Mouse (Mus musculus) heart, embryonic 11.5 days (tissue): ENCODE measurements around the gene Grhl3. TPM values are rescaled to one million over a fixed set of nuclear protein-coding genes. Genes with fewer than 3 reads are reported as not detected.
A peak's percentile ranks its signal among the peaks of the same experiment; 100 is the strongest.
"Not testable (repeated sequence)": the region's sequence is repeated elsewhere in the genome, so short reads cannot be mapped to it uniquely, and the experiment has no call there.

ENCODE experiments used
- ATAC-seq: fragments of 200-750 bp; cut with Nextera tagmentation; replicated peaks from 2 replicates; pipeline ENCODE4 v1.8.0; 2017; ENCODE audit warnings: moderate library complexity; ENCODE audit not compliant: insufficient number of reproducible peaks, low FRiP score, low TSS enrichment
- H3K27ac ChIP-seq: fragments of 300-500 bp; sonication (generic); 2 replicates; pipeline ENCODE4 v1.5.1; 2014; ENCODE audit warnings: mild to moderate bottlenecking, low read depth, low read length
- H3K27me3 ChIP-seq: fragments of 300-500 bp; sonication (generic); 2 replicates; pipeline ENCODE4 v1.6.1; 2014; ENCODE audit warnings: mild to moderate bottlenecking, low read length, mixed read lengths; ENCODE audit not compliant: control insufficient read depth, insufficient read depth
- H3K36me3 ChIP-seq: fragments of 300-500 bp; sonication (generic); 2 replicates; pipeline ENCODE4 v1.6.1; 2014; ENCODE audit warnings: mild to moderate bottlenecking, low read length, moderate library complexity, mixed read lengths; ENCODE audit not compliant: control insufficient read depth, insufficient read depth
- H3K4me1 ChIP-seq: fragments of 300-500 bp; sonication (generic); 2 replicates; pipeline ENCODE4 v1.6.1; 2014; ENCODE audit warnings: low read length; ENCODE audit not compliant: control insufficient read depth, insufficient read depth
- H3K4me2 ChIP-seq: fragments of 300-500 bp; sonication (generic); 2 replicates; pipeline ENCODE4 v1.6.1; 2014; ENCODE audit warnings: mild to moderate bottlenecking, moderate library complexity
- H3K4me3 ChIP-seq: fragments of 300-500 bp; sonication (generic); 2 replicates; pipeline ENCODE4 v1.5.1; 2014; ENCODE audit warnings: low read depth, low read length
- H3K9ac ChIP-seq: fragments of 300-500 bp; sonication (generic); 2 replicates; pipeline ENCODE4 v1.6.1; 2014; ENCODE audit warnings: mild to moderate bottlenecking, low read depth, low read length, moderate library complexity
- H3K9me3 ChIP-seq: fragments of 300-500 bp; sonication (generic); replicated peaks from 2 replicates; pipeline ENCODE4 v1.6.1; 2016; ENCODE audit warnings: low read length; ENCODE audit not compliant: control insufficient read depth
- WGBS: fragments of 180-500 bp; shearing (Covaris S2); extraction: QIAGEN DNeasy Blood & Tissue Kit; methylation state at CpG from one replicate; pipeline ENCODE4 v1.1.7; 2014; ENCODE audit not compliant: insufficient replicate concordance; 5-methylcytosine and 5-hydroxymethylcytosine counted together
- polyA plus RNA-seq: library from polyadenylated mRNA; unstranded; fragments of >200 nt; fragmentation: Nextera tagmentation; extraction: Ambion mirVana; gene quantifications from 2 replicates; pipeline ENCODE4 v1.2.1, GENCODE M21; 2014

Gene Grhl3
- polyA plus RNA-seq, result 5.5 and 6.5 TPM in 2 replicates

GRCm38 (mm10) chr4:135573251-135573808 lies at the start of gene Grhl3:
Grhl3 (minus strand) TSS chr4:135573630.
- Histone ChIP-seq H3K36me3 (no peaks in the 10 kb centered on the region), H3K27me3 (peaks cover 48% of the 10 kb centered on the region), H3K27ac (no peak within 1 kb of the TSS), H3K9ac (peak within 1 kb of the TSS; percentile 56), H3K4me1 (peaks cover 34% of the 10 kb centered on the region), H3K4me3 (peak within 1 kb of the TSS; percentile 39), H3K9me3 (no peaks in the 10 kb centered on the region), H3K4me2 (peak within 1 kb of the TSS; percentile 53)
- under 1% methylated on average over 31 of the region's 31 CpGs for WGBS
- ATAC-seq, result no peak

- H3K4me2 ChIP-seq, result no peak overlapping the region
- 89% methylated on average over 10 of the region's 10 CpGs for WGBS
- no peaks in the 10 kb centered on the region for H3K36me3 ChIP-seq
- no peak overlapping the region for H3K9ac ChIP-seq
- H3K27ac ChIP-seq, result no peak overlapping the region; the same call in 1 of the 2 replicates
- H3K4me1 ChIP-seq, result peaks cover 4% of the 10 kb centered on the region; the same call in 1 of the 2 replicates
- H3K4me3 ChIP-seq, result no peak overlapping the region
- H3K27me3 ChIP-seq, result peaks cover 24% of the 10 kb centered on the region; the same call in 1 of the 2 replicates
- no peak for ATAC-seq
- no peaks in the 10 kb centered on the region for H3K9me3 ChIP-seq
Observed at GRCm38 (mm10) chr4:135622290-135622689, 48.9 kb upstream of the Grhl3 start.

GRCm38 (mm10) chr4:135620461-135620860 lies 47.0 kb upstream of the Grhl3 start:
- Histone ChIP-seq H3K9ac (no peak overlapping the region), H3K4me3 (no peak overlapping the region), H3K4me1 (peaks cover 4% of the 10 kb centered on the region; the same call in 1 of the 2 replicates), H3K27me3 (peaks cover 13% of the 10 kb centered on the region; the same call in 1 of the 2 replicates), H3K4me2 (no peak overlapping the region), H3K36me3 (no peaks in the 10 kb centered on the region), H3K9me3 (no peaks in the 10 kb centered on the region), H3K27ac (no peak overlapping the region)
- WGBS, result 93% methylated on average over 3 of the region's 3 CpGs
- ATAC-seq, result no peak

GRCm38 (mm10) chr4:135617783-135618470 lies 44.5 kb upstream of the Grhl3 start:
- Histone ChIP-seq H3K4me2 (peak overlapping the region; percentile 32), H3K27me3 (peaks cover 6% of the 10 kb centered on the region; the same call in 1 of the 2 replicates), H3K27ac (no peak overlapping the region), H3K9me3 (no peaks in the 10 kb centered on the region), H3K4me3 (no peak overlapping the region), H3K9ac (no peak overlapping the region), H3K4me1 (peaks cover 4% of the 10 kb centered on the region; the same call in 1 of the 2 replicates), H3K36me3 (no peaks in the 10 kb centered on the region)
- no peak for ATAC-seq
- 11% methylated on average over 16 of the region's 16 CpGs for WGBS

GRCm38 (mm10) chr4:135617038-135617437 lies 43.6 kb upstream of the Grhl3 start:
- Histone ChIP-seq H3K27me3 (peaks cover 5% of the 10 kb centered on the region; the same call in 1 of the 2 replicates), H3K9me3 (no peaks in the 10 kb centered on the region), H3K4me1 (peaks cover 12% of the 10 kb centered on the region; the same call in 1 of the 2 replicates), H3K9ac (no peak overlapping the region), H3K27ac (no peak overlapping the region), H3K36me3 (no peaks in the 10 kb centered on the region), H3K4me3 (no peak overlapping the region), H3K4me2 (no peak overlapping the region)
- WGBS, result 41% methylated on average over 4 of the region's 4 CpGs
- no peak for ATAC-seq

GRCm38 (mm10) chr4:135615307-135615706 lies 41.9 kb upstream of the Grhl3 start:
- WGBS, result 64% methylated on average over 5 of the region's 5 CpGs
- peaks cover 12% of the 10 kb centered on the region; the same call in 1 of the 2 replicates for H3K4me1 ChIP-seq
- not testable (repeated sequence) for H3K9ac ChIP-seq, H3K36me3 ChIP-seq, H3K27me3 ChIP-seq, H3K9me3 ChIP-seq, H3K4me3 ChIP-seq, H3K27ac ChIP-seq, H3K4me2 ChIP-seq, ATAC-seq

GRCm38 (mm10) chr4:135609986-135610385 lies 36.6 kb upstream of the Grhl3 start:
- 58% methylated on average over 2 of the region's 2 CpGs for WGBS
- Histone ChIP-seq H3K27me3 (no peaks in the 10 kb centered on the region; the same call in 1 of the 2 replicates), H3K9ac (no peak overlapping the region), H3K9me3 (peaks cover 7% of the 10 kb centered on the region; the same call in 1 of the 2 replicates), H3K4me1 (peaks cover 7% of the 10 kb centered on the region; the same call in 1 of the 2 replicates), H3K36me3 (no peaks in the 10 kb centered on the region), H3K4me3 (no peak overlapping the region), H3K4me2 (no peak overlapping the region), H3K27ac (no peak overlapping the region)
- ATAC-seq, result no peak

GRCm38 (mm10) chr4:135607979-135608885 lies 34.8 kb upstream of the Grhl3 start:
- 68% methylated on average over 18 of the region's 18 CpGs for WGBS
- H3K9me3 ChIP-seq, result peaks cover 7% of the 10 kb centered on the region; the same call in 1 of the 2 replicates
- peaks cover 7% of the 10 kb centered on the region; the same call in 1 of the 2 replicates for H3K4me1 ChIP-seq
- H3K36me3 ChIP-seq, result no peaks in the 10 kb centered on the region
- no peak overlapping the region for H3K9ac ChIP-seq
- H3K4me2 ChIP-seq, result no peak overlapping the region
- H3K27ac ChIP-seq, result no peak overlapping the region
- no peaks in the 10 kb centered on the region; the same call in 1 of the 2 replicates for H3K27me3 ChIP-seq
- no peak overlapping the region for H3K4me3 ChIP-seq
- ATAC-seq, result no peak
